In genomic region chr9:50064505-50065229, GRCm38 (mm10) we compare ENCODE assay signal across 12 mouse cellular contexts.
A peak's percentile ranks its signal among the peaks of the same experiment; 100 is the strongest.
DNase-seq lines count a peak whose midpoint lies in the region; ATAC-seq and TF ChIP-seq lines count a peak whose summit lies in the region.
"Had no signal": no experiment of that assay in that cellular context is flagged by ENCODE, and none has a peak within 500 bp of the region (broad histone marks: within the 10 kb centered on the region; RNA-seq: fewer than 3 reads in every experiment).

No protein-coding gene starts in this region.

- H3K4me1 ChIP-seq in forebrain, embryonic 14.5 days (ENCODE audit: control insufficient read depth, insufficient read depth, low read length) = 0 out of 2 replicates have a peak, but pooled peaks cover 6% of the 10 kb centered on the region
- H3K4me1 ChIP-seq in forebrain, embryonic 11.5 days (replicated peaks; ENCODE audit: control insufficient read depth, insufficient read depth, low read length) = no peaks in the 10 kb centered on the region
- H3K4me1 ChIP-seq in neural tube, embryonic 13.5 days (replicated peaks) = peaks cover 14% of the 10 kb centered on the region; the same call in 1 of the 2 replicates
- H3K4me1 ChIP-seq in lung, adult 2 months (ENCODE audit: control insufficient read depth, insufficient read depth, low read length) = no peaks in the 10 kb centered on the region
- H3K4me1 ChIP-seq: limb, embryonic 15.5 days had no signal

- H3K9ac ChIP-seq in forebrain, embryonic 14.5 days (ENCODE audit: low read length) = no peak overlapping the region
- no peak overlapping the region for H3K9ac ChIP-seq in forebrain, embryonic 11.5 days (ENCODE audit: low read length)
- H3K9ac ChIP-seq in neural tube, embryonic 13.5 days = no peak overlapping the region
- H3K9ac ChIP-seq: limb, embryonic 15.5 days had no signal

- H3K27ac ChIP-seq in forebrain, embryonic 14.5 days (ENCODE audit: low read depth, low read length) = no peak overlapping the region
- no peak overlapping the region for H3K27ac ChIP-seq in forebrain, embryonic 11.5 days (ENCODE audit: low read depth, low read length)
- no peak overlapping the region for H3K27ac ChIP-seq in neural tube, embryonic 13.5 days (replicated peaks)
- H3K27ac ChIP-seq: heart, adult 2 months; limb, embryonic 15.5 days; macrophage had no signal

- H3K36me3 ChIP-seq in forebrain, embryonic 14.5 days (ENCODE audit: control insufficient read depth, insufficient read depth, low read length) = no peaks in the 10 kb centered on the region
- no peaks in the 10 kb centered on the region for H3K36me3 ChIP-seq in forebrain, embryonic 11.5 days (ENCODE audit: control insufficient read depth, insufficient read depth, low read length)
- H3K36me3 ChIP-seq in neural tube, embryonic 13.5 days = no peaks in the 10 kb centered on the region
- H3K36me3 ChIP-seq: limb, embryonic 15.5 days had no signal

- no peak for TF ChIP-seq CTCF in lung, adult 2 months (IDR thresholded peaks at IDR 0.05; ENCODE audit: insufficient read depth, low read length)

- H3K4me2 ChIP-seq in forebrain, embryonic 14.5 days (ENCODE audit: low read length) = no peak overlapping the region
- no peak overlapping the region for H3K4me2 ChIP-seq in forebrain, embryonic 11.5 days (ENCODE audit: low read depth, low read length, severe bottlenecking)
- no peak overlapping the region for H3K4me2 ChIP-seq in neural tube, embryonic 13.5 days
- H3K4me2 ChIP-seq: limb, embryonic 15.5 days had no signal

- H3K4me3 ChIP-seq in forebrain, embryonic 14.5 days (ENCODE audit: low read depth, low read length) = no peak overlapping the region
- H3K4me3 ChIP-seq in forebrain, embryonic 11.5 days (ENCODE audit: low read depth, low read length) = no peak overlapping the region
- H3K4me3 ChIP-seq in neural tube, embryonic 13.5 days = no peak overlapping the region
- H3K4me3 ChIP-seq in lung, adult 2 months (replicated peaks; ENCODE audit: extremely low read depth, low read depth, low read length) = no peak overlapping the region
- H3K4me3 ChIP-seq: heart, adult 2 months; limb, embryonic 15.5 days had no signal

- no peak for ATAC-seq in forebrain, embryonic 14.5 days
- no peak for ATAC-seq in forebrain, embryonic 11.5 days (replicated peaks; ENCODE audit: low FRiP score)
- peak; percentile 98 for ATAC-seq in neural tube, embryonic 13.5 days (ENCODE audit: low read depth)

- no peaks in the 10 kb centered on the region for H3K27me3 ChIP-seq in forebrain, embryonic 14.5 days (replicated peaks; ENCODE audit: control insufficient read depth, insufficient read depth, low read length)
- no peaks in the 10 kb centered on the region for H3K27me3 ChIP-seq in forebrain, embryonic 11.5 days (ENCODE audit: control insufficient read depth, insufficient read depth, low read length)
- no peaks in the 10 kb centered on the region; the same call in 1 of the 2 replicates for H3K27me3 ChIP-seq in neural tube, embryonic 13.5 days
- H3K27me3 ChIP-seq: limb, embryonic 15.5 days had no signal

- H3K9me3 ChIP-seq in forebrain, embryonic 14.5 days (replicated peaks; ENCODE audit: control insufficient read depth, low read length) = no peaks in the 10 kb centered on the region
- H3K9me3 ChIP-seq in forebrain, embryonic 11.5 days (ENCODE audit: control insufficient read depth, low read length) = no peaks in the 10 kb centered on the region
- H3K9me3 ChIP-seq in neural tube, embryonic 13.5 days = no peaks in the 10 kb centered on the region
- H3K9me3 ChIP-seq: limb, embryonic 15.5 days had no signal

- peak; percentile 46 for DNase-seq in forebrain, embryonic 14.5 days (ENCODE audit: low spot score)
- no peak for DNase-seq in forebrain, embryonic 11.5 days (ENCODE audit: low spot score)
- DNase-seq in brain, embryonic 18.5 days (ENCODE audit: low read depth, low spot score) = peak; percentile 60
- DNase-seq in layer of hippocampus, adult 18-20 months (ENCODE audit: low spot score in 2 of 2) = peak; percentile 34 to 71
- no peak for DNase-seq in lung, adult 2 months
- DNase-seq in testis, postnatal 10 days (ENCODE audit: low spot score) = no peak
- no peak for DNase-seq in spleen, postnatal 36 days (ENCODE audit: low spot score in 2 of 2)
- DNase-seq: heart, adult 2 months; kidney, adult 18-20 months had no signal

- TF ChIP-seq POLR2A in lung, adult 2 months (IDR thresholded peaks at IDR 0.05; ENCODE audit: borderline replicate concordance, extremely low read depth, low read depth, low read length) = no peak

- WGBS in forebrain, embryonic 14.5 days = 76% methylated on average over 10 of the region's 10 CpGs
- WGBS in forebrain, embryonic 11.5 days = 85% methylated on average over 10 of the region's 10 CpGs
- 31% methylated on average over 10 of the region's 10 CpGs for WGBS in neural tube, embryonic 13.5 days
- WGBS in lung, adult 2 months = 71% methylated on average over 10 of the region's 10 CpGs

Comparison
In these comparisons a context has a peak if more than half of its experiments do, and no peak if none do; other contexts are left out.
1. DNase-seq: peak in forebrain, embryonic 14.5 days (single experiment), brain, embryonic 18.5 days (single experiment) and layer of hippocampus, adult 18-20 months (2 of 2); none in forebrain, embryonic 11.5 days (single experiment), lung, adult 2 months (single experiment), testis, postnatal 10 days (single experiment) and spleen, postnatal 36 days (0 of 2).